Mouse (Mus musculus): Measurements from ENCODE around the gene Lingo3. TPM values are rescaled to one million over a fixed set of nuclear protein-coding genes. Genes with fewer than 3 reads are reported as not detected.

Lingo3 gene
- polyA plus RNA-seq, 1 experiment from 2014 or later, result 1.6 TPM

- peak overlapping the region; percentile 8; the same call in 1 of the 2 replicates for H3K4me3 ChIP-seq
- no peak for DNase-seq (ENCODE audit: low spot score)
- 74% methylated on average over 41 of the region's 41 CpGs for WGBS
- H3K36me3 ChIP-seq (replicated peaks), result peaks cover 94% of the 10 kb centered on the region
- no peak overlapping the region for H3K27ac ChIP-seq (replicated peaks)
- no peaks in the 10 kb centered on the region for H3K27me3 ChIP-seq (replicated peaks; ENCODE audit: low read depth, poor library complexity, severe bottlenecking)
- H3K4me1 ChIP-seq, result peaks cover 22% of the 10 kb centered on the region
- H3K9me3 ChIP-seq, result no peaks in the 10 kb centered on the region
Observed at GRCm38 (mm10) chr10:80792175-80793032, 51.4 kb downstream of the Lingo3 start.

GRCm38 (mm10) chr10:80791476-80792174 is 52.2 kb downstream of the Lingo3 start:
- no peaks in the 10 kb centered on the region for H3K27me3 ChIP-seq (replicated peaks; ENCODE audit: low read depth, poor library complexity, severe bottlenecking)
- peak overlapping the region; percentile 8; the same call in 1 of the 2 replicates for H3K4me3 ChIP-seq
- WGBS, result 85% methylated on average over 33 of the region's 33 CpGs
- no peak for DNase-seq (ENCODE audit: low spot score)
- H3K4me1 ChIP-seq, result peaks cover 14% of the 10 kb centered on the region
- H3K9me3 ChIP-seq, result no peaks in the 10 kb centered on the region
- no peak overlapping the region for H3K27ac ChIP-seq (replicated peaks)
- H3K36me3 ChIP-seq (replicated peaks), result peaks cover 100% of the 10 kb centered on the region

GRCm38 (mm10) chr10:80790761-80791404 is 53.0 kb downstream of the Lingo3 start:
- Histone ChIP-seq H3K27me3 (replicated peaks; ENCODE audit: low read depth, poor library complexity, severe bottlenecking) (no peaks in the 10 kb centered on the region), H3K36me3 (replicated peaks) (peaks cover 100% of the 10 kb centered on the region), H3K4me1 (peaks cover 6% of the 10 kb centered on the region), H3K9me3 (no peaks in the 10 kb centered on the region), H3K4me3 (no peak overlapping the region; the same call in 1 of the 2 replicates), H3K27ac (replicated peaks) (no peak overlapping the region)
- WGBS, result 85% methylated on average over 19 of the region's 19 CpGs
- DNase-seq (ENCODE audit: low spot score), result no peak

- H3K36me3 ChIP-seq (replicated peaks), result peaks cover 100% of the 10 kb centered on the region
- DNase-seq (ENCODE audit: low spot score), result no peak
- H3K4me3 ChIP-seq, result 0 out of 2 replicates have a peak overlapping the region, but pooled peaks have one; percentile 5
- 82% methylated on average over 2 of the region's 2 CpGs for WGBS
- H3K27ac ChIP-seq (replicated peaks), result no peak overlapping the region
- no peaks in the 10 kb centered on the region for H3K9me3 ChIP-seq
- peaks cover 3% of the 10 kb centered on the region; the same call in 1 of the 2 replicates for H3K4me1 ChIP-seq
- no peaks in the 10 kb centered on the region for H3K27me3 ChIP-seq (replicated peaks; ENCODE audit: low read depth, poor library complexity, severe bottlenecking)
Observed at GRCm38 (mm10) chr10:80787517-80787916, 56.3 kb downstream of the Lingo3 start.

- Histone ChIP-seq H3K36me3 (replicated peaks) (peaks cover 100% of the 10 kb centered on the region), H3K4me3 (no peak overlapping the region), H3K27me3 (replicated peaks; ENCODE audit: low read depth, poor library complexity, severe bottlenecking) (no peaks in the 10 kb centered on the region), H3K4me1 (no peaks in the 10 kb centered on the region), H3K9me3 (no peaks in the 10 kb centered on the region), H3K27ac (replicated peaks) (no peak overlapping the region)
- 96% methylated on average over 11 of the region's 11 CpGs for WGBS
- DNase-seq (ENCODE audit: low spot score), result no peak
Observed at GRCm38 (mm10) chr10:80785963-80786362, 57.9 kb downstream of the Lingo3 start.

- no peak overlapping the region for H3K27ac ChIP-seq (replicated peaks)
- H3K4me1 ChIP-seq, result no peaks in the 10 kb centered on the region
- H3K27me3 ChIP-seq (replicated peaks; ENCODE audit: low read depth, poor library complexity, severe bottlenecking), result no peaks in the 10 kb centered on the region
- H3K4me3 ChIP-seq, result no peak overlapping the region
- no peaks in the 10 kb centered on the region for H3K9me3 ChIP-seq
- WGBS, result 86% methylated on average over 12 of the region's 12 CpGs
- H3K36me3 ChIP-seq (replicated peaks), result peaks cover 100% of the 10 kb centered on the region
- no peak for DNase-seq (ENCODE audit: low spot score)
Observed at GRCm38 (mm10) chr10:80784871-80785270, 59.0 kb downstream of the Lingo3 start.

- Histone ChIP-seq H3K27ac (replicated peaks) (no peak overlapping the region), H3K4me1 (no peaks in the 10 kb centered on the region), H3K36me3 (replicated peaks) (peaks cover 100% of the 10 kb centered on the region), H3K27me3 (replicated peaks; ENCODE audit: low read depth, poor library complexity, severe bottlenecking) (no peaks in the 10 kb centered on the region), H3K4me3 (no peak overlapping the region), H3K9me3 (no peaks in the 10 kb centered on the region)
- WGBS, result over 99% methylated on average over 2 of the region's 2 CpGs
- DNase-seq (ENCODE audit: low spot score), result no peak
Observed at GRCm38 (mm10) chr10:80784302-80784701, 59.5 kb downstream of the Lingo3 start.

MicroRNAs encoded within 50 kb of the gene (microRNA counts, 519-probe panel; counts per million panel counts)
- 188 counts per million, percentile 57 among the panel's probes with 10 or more counts for microRNA mmu-miR-1982

Small RNA genes lying within 50 kb of the gene (microRNA-seq; reads per million reads assigned to microRNA genes)
- 2.1 reads per million for gene Mir1982

Other genes with a start within 250 kb of the Lingo3 start
- 84.8 and 88.2 TPM in 2 replicates for gene Scamp4, start 241.2 kb downstream of the Lingo3 start, polyA plus RNA-seq (2016; fragmentation: Nextera tagmentation; extraction: Ambion mirVana)
- 10.9 and 14.1 TPM in 2 replicates for gene Adat3, start 241.2 kb downstream of the Lingo3 start, polyA plus RNA-seq (2016; fragmentation: Nextera tagmentation; extraction: Ambion mirVana)
- 5.7 and 6.4 TPM in 2 replicates for gene Gm49322, start 238.0 kb downstream of the Lingo3 start, polyA plus RNA-seq (2016; fragmentation: Nextera tagmentation; extraction: Ambion mirVana)
- gene Csnk1g2, start 221.2 kb downstream of the Lingo3 start, polyA plus RNA-seq (2016; fragmentation: Nextera tagmentation; extraction: Ambion mirVana), result 198 TPM in 2 replicates
- gene Btbd2, start 187.0 kb downstream of the Lingo3 start, polyA plus RNA-seq (2016; fragmentation: Nextera tagmentation; extraction: Ambion mirVana), result 83.2 and 84.8 TPM in 2 replicates
- gene Mknk2, start 165.9 kb downstream of the Lingo3 start, polyA plus RNA-seq (2016; fragmentation: Nextera tagmentation; extraction: Ambion mirVana), result 118 and 119 TPM in 2 replicates
- 54.4 and 54.7 TPM in 2 replicates for gene Mob3a, start 142.1 kb downstream of the Lingo3 start, polyA plus RNA-seq (2016; fragmentation: Nextera tagmentation; extraction: Ambion mirVana)
- gene Izumo4, start 141.9 kb downstream of the Lingo3 start, polyA plus RNA-seq (2016; fragmentation: Nextera tagmentation; extraction: Ambion mirVana), result 10.5 and 10.8 TPM in 2 replicates
- gene Ap3d1, start 101.8 kb downstream of the Lingo3 start, polyA plus RNA-seq (2016; fragmentation: Nextera tagmentation; extraction: Ambion mirVana), result 60.5 and 61.5 TPM in 2 replicates
- 23.5 and 25.0 TPM in 2 replicates for gene Dot1l, start 88.8 kb downstream of the Lingo3 start, polyA plus RNA-seq (2016; fragmentation: Nextera tagmentation; extraction: Ambion mirVana)
- 114 and 127 TPM in 2 replicates for gene Sf3a2, start 45.8 kb downstream of the Lingo3 start, polyA plus RNA-seq (2016; fragmentation: Nextera tagmentation; extraction: Ambion mirVana)
- 181 and 184 TPM in 2 replicates for gene Plekhj1, start 45.4 kb downstream of the Lingo3 start, polyA plus RNA-seq (2016; fragmentation: Nextera tagmentation; extraction: Ambion mirVana)
- gene Amh, start 38.8 kb downstream of the Lingo3 start, polyA plus RNA-seq (2016; fragmentation: Nextera tagmentation; extraction: Ambion mirVana), result 0.11 and 0.17 TPM in 2 replicates
- 0.26 and 0.52 TPM in 2 replicates for gene Jsrp1, start 30.5 kb downstream of the Lingo3 start, polyA plus RNA-seq (2016; fragmentation: Nextera tagmentation; extraction: Ambion mirVana)
- gene Oaz1, start 17.4 kb downstream of the Lingo3 start, polyA plus RNA-seq (2016; fragmentation: Nextera tagmentation; extraction: Ambion mirVana), result 2,205 and 2,316 TPM in 2 replicates
- 364 TPM in 2 replicates for gene Lsm7, start 11.2 kb upstream of the Lingo3 start, polyA plus RNA-seq (2016; fragmentation: Nextera tagmentation; extraction: Ambion mirVana)
- 45.2 and 45.3 TPM in 2 replicates for gene Sppl2b, start 11.2 kb upstream of the Lingo3 start, polyA plus RNA-seq (2016; fragmentation: Nextera tagmentation; extraction: Ambion mirVana)
- gene Tmprss9, start 27.8 kb upstream of the Lingo3 start, polyA plus RNA-seq (2016; fragmentation: Nextera tagmentation; extraction: Ambion mirVana), result 0.06 and 0.10 TPM in 2 replicates
- gene Timm13, start 56.9 kb upstream of the Lingo3 start, polyA plus RNA-seq (2016; fragmentation: Nextera tagmentation; extraction: Ambion mirVana), result 349 and 359 TPM in 2 replicates
- gene Lmnb2, start 74.2 kb upstream of the Lingo3 start, polyA plus RNA-seq (2016; fragmentation: Nextera tagmentation; extraction: Ambion mirVana), result 82.7 and 83.1 TPM in 2 replicates
- gene Gadd45b, start 86.0 kb upstream of the Lingo3 start, polyA plus RNA-seq (2016; fragmentation: Nextera tagmentation; extraction: Ambion mirVana), result 6.5 and 6.8 TPM in 2 replicates
- gene Gng7, start 170.9 kb upstream of the Lingo3 start, polyA plus RNA-seq (2016; fragmentation: Nextera tagmentation; extraction: Ambion mirVana), result 6.5 and 6.7 TPM in 2 replicates
- gene Diras1, start 181.6 kb upstream of the Lingo3 start, polyA plus RNA-seq (2016; fragmentation: Nextera tagmentation; extraction: Ambion mirVana), result 1.4 and 1.9 TPM in 2 replicates
- gene Slc39a3, start 193.4 kb upstream of the Lingo3 start, polyA plus RNA-seq (2016; fragmentation: Nextera tagmentation; extraction: Ambion mirVana), result 14.0 and 16.9 TPM in 2 replicates
- gene Sgta, start 216.1 kb upstream of the Lingo3 start, polyA plus RNA-seq (2016; fragmentation: Nextera tagmentation; extraction: Ambion mirVana), result 289 and 290 TPM in 2 replicates
- 102 and 109 TPM in 2 replicates for gene Thop1, start 226.0 kb upstream of the Lingo3 start, polyA plus RNA-seq (2016; fragmentation: Nextera tagmentation; extraction: Ambion mirVana)